Mouse (Mus musculus) lung, postnatal 14 days (tissue): ENCODE measurements around the gene Lss.

Experiments
- DNase-seq: peaks from one replicate; pipeline ENCODE4 v3.0.0; 2021

Gene Lss

GRCm38 (mm10) chr10:76531375-76531774 is at the start of gene Lss:
Lss (plus strand) TSS chr10:76531588.
- DNase-seq = peak; percentile 96

DNA sequence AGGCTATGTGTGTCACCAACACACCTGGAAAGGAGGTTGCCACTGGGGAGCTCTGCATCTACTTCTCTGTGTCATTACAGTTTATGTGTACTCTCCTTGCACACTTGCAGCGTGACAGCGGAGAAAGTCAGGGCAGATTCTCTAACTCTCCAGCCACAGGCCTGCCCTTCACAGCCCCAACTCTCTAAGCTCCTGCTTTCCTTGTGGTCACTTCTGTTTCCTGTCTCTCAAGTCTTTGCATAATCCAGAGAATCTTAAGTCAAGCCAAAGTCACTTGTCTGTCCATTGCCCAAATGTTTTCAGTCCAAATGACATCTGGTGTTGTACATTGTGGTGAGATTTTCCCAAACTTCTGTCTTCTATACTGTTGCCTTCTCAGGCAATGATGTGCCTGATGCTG is 45.1 kb upstream of the Lss start:
- DNase-seq = no peak

DNA sequence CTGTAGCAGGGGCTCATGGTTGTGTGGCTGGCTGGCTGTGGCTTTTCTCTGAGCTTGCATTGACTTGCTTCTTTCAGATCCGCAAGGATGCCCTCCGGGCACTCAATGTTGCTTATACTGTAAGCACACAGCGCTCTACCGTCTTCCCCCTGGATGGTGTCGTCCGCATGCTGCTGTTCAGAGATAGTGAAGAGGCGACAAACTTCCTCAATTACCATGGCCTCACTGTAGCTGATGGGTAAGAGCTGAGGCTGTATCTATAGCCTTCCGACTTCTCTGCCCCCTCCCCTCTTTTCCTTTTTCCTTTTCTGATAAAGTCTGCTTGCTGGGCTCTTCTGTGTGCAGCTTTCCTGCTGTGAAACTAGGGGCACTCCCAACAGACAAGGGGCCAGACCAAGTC is 43.1 kb upstream of the Lss start:
- no peak for DNase-seq

GRCm38 (mm10) chr10:76489205-76489604 is 42.2 kb upstream of the Lss start:
- no peak for DNase-seq

- no peak for DNase-seq
These were observed 37.9 kb upstream of the Lss start for GRCm38 (mm10) chr10:76493527-76493926.

GRCm38 (mm10) chr10:76495501-76495900 is 35.9 kb upstream of the Lss start:
- DNase-seq = no peak

- no peak for DNase-seq
These were observed 35.0 kb upstream of the Lss start for GRCm38 (mm10) chr10:76496366-76496765.

DNA sequence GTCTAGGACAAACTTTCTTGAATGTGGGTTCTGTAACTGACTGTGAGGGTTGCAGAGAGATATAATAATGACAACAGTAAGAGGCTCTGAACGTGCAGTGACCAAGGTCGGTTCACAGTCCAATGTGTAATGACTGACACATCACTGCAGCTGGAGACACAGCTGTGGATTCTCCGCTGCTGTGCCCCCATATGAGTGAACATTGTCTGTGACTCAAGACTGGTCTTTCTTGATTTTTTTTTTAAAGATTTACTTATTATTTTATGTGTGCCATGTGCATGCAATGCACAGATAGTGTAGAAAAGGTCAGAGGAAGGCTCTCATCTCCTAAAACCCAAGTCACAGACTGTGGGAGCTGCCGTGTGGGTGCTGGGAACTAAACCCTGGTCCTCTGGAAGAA is 33.9 kb upstream of the Lss start:
- DNase-seq = no peak

GRCm38 (mm10) chr10:76504271-76504943 is 27.0 kb upstream of the Lss start:
- no peak for DNase-seq

DNA sequence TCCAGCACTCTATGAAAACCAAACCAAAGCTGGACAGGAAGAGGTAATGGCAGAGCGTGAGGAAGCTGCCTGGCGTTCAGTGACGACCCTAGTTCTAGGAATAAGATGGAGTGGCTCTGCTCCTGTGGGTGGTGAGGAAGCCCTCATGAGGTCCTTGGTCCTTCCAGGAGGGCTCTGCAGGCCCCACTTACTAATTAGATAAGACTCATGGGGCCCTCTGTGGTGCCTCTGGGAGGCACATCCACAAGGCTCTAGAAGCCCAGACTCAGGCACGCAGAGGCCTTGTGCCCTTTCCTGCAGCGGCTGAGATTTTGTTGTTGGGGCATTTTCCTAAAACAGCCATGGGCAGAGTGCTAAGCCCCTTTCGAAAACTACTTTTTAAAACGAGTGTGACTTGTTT is 25.5 kb upstream of the Lss start:
- no peak for DNase-seq

- peak; percentile 88 for DNase-seq
These were observed 18.3 kb upstream of the Lss start for GRCm38 (mm10) chr10:76512965-76513583.

GRCm38 (mm10) chr10:76530922-76531321 is 466 bp upstream of the Lss start:
- DNase-seq = no peak

- no peak for DNase-seq
These were observed 440 bp downstream of the Lss start for GRCm38 (mm10) chr10:76531828-76532227.

DNA sequence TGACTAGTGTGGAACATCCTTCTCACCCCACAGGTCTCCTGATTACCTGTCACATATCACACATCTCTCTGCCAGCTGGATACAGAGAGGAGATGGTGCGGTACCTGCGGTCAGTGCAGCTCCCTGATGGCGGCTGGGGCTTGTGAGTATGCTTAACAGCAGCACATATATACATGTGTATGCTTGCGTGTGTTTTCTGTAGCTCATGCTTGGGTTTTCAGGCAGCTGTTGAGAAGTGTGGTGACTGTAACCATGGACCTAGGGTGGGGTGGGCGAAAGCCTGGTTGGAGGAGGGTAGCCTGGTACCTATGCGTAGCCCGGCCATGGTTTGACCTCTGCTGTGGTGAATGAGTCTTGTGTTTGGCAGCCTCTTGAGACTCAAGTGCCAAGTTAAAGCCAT is 4.1 kb downstream of the Lss start:
- no peak for DNase-seq

DNA sequence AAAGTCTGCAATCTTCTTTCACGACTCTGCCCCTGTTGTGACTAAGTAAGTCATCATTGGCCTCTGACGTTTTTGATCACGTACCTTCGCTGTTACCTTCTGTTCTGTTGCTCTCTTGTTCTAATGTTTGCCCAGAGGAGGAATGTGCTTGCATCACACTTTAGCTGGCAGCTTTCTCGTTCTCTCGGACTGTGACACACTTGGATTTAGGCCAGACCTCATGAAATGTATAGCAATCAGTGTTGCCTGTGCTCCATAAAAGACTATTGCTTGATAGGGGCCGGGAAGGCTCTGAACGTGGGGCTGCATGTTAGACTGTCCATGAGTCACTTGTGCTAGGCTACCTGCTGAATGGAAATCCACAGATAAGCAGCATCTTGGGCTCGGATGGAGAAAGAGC is 6.2 kb downstream of the Lss start:
- DNase-seq = peak; percentile 20

DNA sequence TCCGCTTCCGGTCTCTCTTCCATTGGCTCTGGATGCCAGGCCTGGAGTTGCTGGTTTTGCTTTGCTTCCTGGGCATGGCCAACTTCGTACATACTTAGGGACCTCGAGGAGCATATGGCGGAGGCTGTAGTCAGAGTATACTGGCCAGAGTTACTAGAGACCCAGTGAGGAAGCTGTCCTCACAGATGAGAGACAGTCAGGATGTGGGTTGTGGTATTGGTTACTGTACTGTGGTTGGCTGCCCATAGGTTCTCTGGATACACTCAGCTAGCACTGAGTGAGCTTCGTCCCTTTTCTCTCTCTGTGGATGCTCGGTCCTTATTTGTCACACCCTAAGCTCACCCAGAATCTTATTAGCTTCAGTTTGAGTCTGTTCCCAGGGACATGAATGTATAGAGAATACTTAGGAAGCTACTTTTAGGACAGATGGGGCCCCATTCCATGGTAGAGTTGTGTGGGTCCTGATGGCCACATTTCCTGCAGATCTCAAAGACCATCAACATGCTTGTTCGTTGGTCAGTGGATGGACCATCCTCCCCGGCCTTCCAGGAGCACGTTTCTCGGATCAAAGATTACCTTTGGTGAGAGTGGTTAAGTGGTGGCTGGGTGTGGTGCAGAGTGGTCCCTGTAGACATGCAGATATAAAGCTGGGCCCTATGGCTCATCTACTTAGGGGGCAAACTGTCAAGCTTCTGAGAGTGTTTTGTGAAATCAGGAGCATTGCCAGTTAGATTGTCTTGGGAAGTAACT is 10.1 kb downstream of the Lss start:
- DNase-seq = no peak

- DNase-seq = no peak
These were observed 11.4 kb downstream of the Lss start for GRCm38 (mm10) chr10:76542636-76543375.

DNA sequence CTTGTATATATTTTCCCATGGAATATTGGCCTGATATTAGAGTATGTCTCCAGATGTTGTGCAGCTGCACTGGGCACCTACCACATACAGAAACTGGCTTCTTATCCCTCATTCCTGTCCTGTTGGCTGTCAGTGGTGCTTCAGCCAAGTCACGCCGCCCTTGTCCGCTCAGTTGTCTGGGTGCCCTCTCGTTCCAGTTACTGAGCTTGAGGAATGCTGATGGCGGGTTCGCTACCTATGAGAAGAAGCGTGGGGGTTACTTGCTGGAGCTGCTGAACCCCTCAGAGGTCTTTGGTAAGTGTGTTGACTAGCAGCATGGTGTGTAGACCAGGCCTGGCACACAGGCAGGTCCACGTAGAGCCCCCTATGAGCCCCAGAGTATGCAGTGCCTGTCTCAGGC is 15.2 kb downstream of the Lss start:
- DNase-seq = no peak

DNA sequence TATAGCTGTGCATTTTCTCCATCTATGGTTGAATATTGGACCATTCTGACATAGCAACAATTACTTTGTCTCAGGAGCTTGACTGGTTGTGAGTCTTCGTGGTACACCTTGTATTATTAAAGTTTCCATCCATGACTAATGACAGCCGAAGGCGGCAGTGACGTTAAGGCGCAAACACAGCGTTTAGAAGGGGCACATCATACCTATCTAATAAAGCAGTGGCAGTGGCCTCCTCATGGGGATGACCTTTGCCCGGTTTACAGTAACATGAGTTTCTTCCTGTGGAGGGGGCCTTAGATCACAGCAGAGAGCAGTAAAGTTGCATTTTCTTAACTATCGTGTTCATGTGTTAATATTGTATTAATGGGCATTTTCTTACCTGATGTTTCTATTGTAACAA is 16.8 kb downstream of the Lss start:
- no peak for DNase-seq

DNA sequence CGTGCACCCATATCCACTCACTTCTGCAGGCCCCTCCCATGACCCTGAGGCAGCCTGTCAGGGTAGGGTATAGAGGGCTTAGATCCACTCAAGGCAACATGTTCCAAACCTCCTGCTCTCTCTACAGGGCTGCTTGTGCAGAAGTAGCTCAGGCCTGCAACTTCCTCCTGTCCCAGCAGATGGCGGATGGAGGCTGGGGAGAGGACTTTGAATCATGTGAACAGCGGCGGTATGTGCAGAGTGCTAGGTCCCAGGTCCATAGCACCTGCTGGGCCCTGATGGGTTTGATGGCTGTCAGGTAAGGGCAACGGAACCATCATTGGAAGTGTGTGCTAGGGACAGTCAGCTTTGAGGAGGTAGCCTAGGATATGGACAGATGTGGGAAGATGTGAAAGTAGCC is 19.1 kb downstream of the Lss start:
- DNase-seq = peak; percentile 7

DNA sequence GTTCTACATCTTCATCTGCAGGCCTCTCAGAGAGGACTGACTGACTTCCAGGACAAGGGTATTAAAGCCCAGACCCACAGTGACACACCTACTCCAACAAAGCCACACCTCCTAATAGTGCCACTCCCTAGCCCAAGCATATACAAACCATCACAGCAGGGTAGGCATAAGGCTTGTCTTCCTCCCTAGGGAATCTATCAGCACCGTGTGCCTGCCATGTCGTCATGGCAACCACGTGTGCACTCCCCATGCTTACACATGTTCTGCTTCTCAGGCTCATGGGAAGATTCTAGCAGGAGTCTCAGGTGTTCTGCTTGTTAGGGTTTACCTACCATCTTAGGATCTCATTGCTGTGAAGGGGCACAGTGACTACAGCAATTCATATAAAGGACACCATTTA is 20.2 kb downstream of the Lss start:
- DNase-seq = no peak

- DNase-seq = no peak
These were observed 22.7 kb downstream of the Lss start for GRCm38 (mm10) chr10:76554061-76554460.

GRCm38 (mm10) chr10:76561972-76562371 is 30.6 kb downstream of the Lss start, which contains the start of gene Spatc1l:
Spatc1l (plus strand) TSS chr10:76562272.
- no peak for DNase-seq
